ENCODE assay signal across 10 mouse cellular contexts in the genomic region with DNA sequence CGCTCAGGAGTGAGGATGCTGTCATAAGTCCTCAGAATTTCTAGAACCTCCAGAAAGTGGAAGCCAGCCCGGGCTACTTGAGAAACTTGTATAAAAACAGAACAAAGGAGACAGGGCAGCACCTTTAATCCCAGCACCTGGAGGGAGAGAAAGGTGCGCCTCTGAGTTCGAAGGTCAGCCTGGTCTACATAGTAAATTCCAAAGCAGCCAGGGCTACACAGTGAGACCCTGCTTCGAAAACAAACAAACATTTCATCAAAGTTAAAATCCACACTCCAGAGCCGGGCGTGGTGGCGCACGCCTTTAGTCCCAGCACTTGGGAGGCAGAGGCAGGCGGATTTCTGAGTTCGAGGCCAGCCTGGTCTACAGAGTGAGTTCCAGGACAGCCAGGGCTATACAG. TPM values are rescaled to one million over a fixed set of nuclear protein-coding genes. Genes with fewer than 3 reads are reported as not detected.
A peak's percentile ranks its signal among the peaks of the same experiment; 100 is the strongest.
DNase-seq lines count a peak whose midpoint lies in the region; ATAC-seq and TF ChIP-seq lines count a peak whose summit lies in the region.
"Had no signal": no experiment of that assay in that cellular context is flagged by ENCODE, and none has a peak within 500 bp of the region (broad histone marks: within the 10 kb centered on the region; RNA-seq: fewer than 3 reads in every experiment).

No protein-coding gene starts in this region.

- peak overlapping the region; percentile 81 for H3K27ac ChIP-seq in heart, embryonic 13.5 days (replicated peaks)
- peak overlapping the region; percentile 78; the same call in 1 of the 2 replicates for H3K27ac ChIP-seq in layer of hippocampus, adult 2 months
- H3K27ac ChIP-seq in embryonic facial prominence, embryonic 14.5 days (replicated peaks; ENCODE audit: low read depth, low read length): peak overlapping the region; percentile 84; the same call in 1 of the 2 replicates
- peak overlapping the region; percentile 92 for H3K27ac ChIP-seq in macrophage
- H3K27ac ChIP-seq in limb, embryonic 10.5 days: no peak overlapping the region

- peaks cover 51% of the 10 kb centered on the region for H3K4me1 ChIP-seq in heart, embryonic 13.5 days
- H3K4me1 ChIP-seq in embryonic facial prominence, embryonic 14.5 days (ENCODE audit: control insufficient read depth, insufficient read depth, low read length): peaks cover 22% of the 10 kb centered on the region
- peaks cover 11% of the 10 kb centered on the region for H3K4me1 ChIP-seq in limb, embryonic 10.5 days

- no peak for TF ChIP-seq CTCF in layer of hippocampus, adult 2 months (conservative IDR thresholded peaks at IDR 0.05)

- peaks cover 100% of the 10 kb centered on the region for H3K79me2 ChIP-seq in macrophage (ENCODE audit: inconsistent target)

- no peak overlapping the region for H3K4me3 ChIP-seq in heart, embryonic 13.5 days
- no peak overlapping the region; the same call in 1 of the 2 replicates for H3K4me3 ChIP-seq in layer of hippocampus, adult 2 months
- no peak overlapping the region for H3K4me3 ChIP-seq in embryonic facial prominence, embryonic 14.5 days (ENCODE audit: low read depth, low read length)
- H3K4me3 ChIP-seq in macrophage (ENCODE audit: inconsistent target): no peak overlapping the region
- H3K4me3 ChIP-seq in limb, embryonic 10.5 days: no peak overlapping the region

- no peaks in the 10 kb centered on the region for H3K9me3 ChIP-seq in heart, embryonic 13.5 days
- H3K9me3 ChIP-seq in embryonic facial prominence, embryonic 14.5 days (ENCODE audit: control insufficient read depth, low read length): no peaks in the 10 kb centered on the region
- no peaks in the 10 kb centered on the region for H3K9me3 ChIP-seq in limb, embryonic 10.5 days (replicated peaks)

- no peak for ATAC-seq in heart, embryonic 13.5 days (ENCODE audit: extremely low read depth, insufficient number of reproducible peaks, low FRiP score, low TSS enrichment)
- no peak for ATAC-seq in embryonic facial prominence, embryonic 14.5 days (ENCODE audit: low read depth)
- ATAC-seq: activated CD4-positive, CD25-positive, alpha-beta regulatory T cell, adult 4 months had no signal

- no peak overlapping the region; the same call in 1 of the 2 replicates for H3K9ac ChIP-seq in heart, embryonic 13.5 days
- no peak overlapping the region for H3K9ac ChIP-seq in embryonic facial prominence, embryonic 14.5 days (ENCODE audit: low read depth, low read length)

- WGBS in heart, embryonic 13.5 days: 92% methylated on average over 11 of the region's 11 CpGs
- 91% methylated on average over 11 of the region's 11 CpGs for WGBS in embryonic facial prominence, embryonic 14.5 days
- WGBS in macrophage (ENCODE audit: missing documents): 95% methylated on average over 5 of the region's 11 CpGs
- WGBS in limb, embryonic 10.5 days: 94% methylated on average over 11 of the region's 11 CpGs

- H3K36me3 ChIP-seq in heart, embryonic 13.5 days: 0 out of 2 replicates have a peak, but pooled peaks cover 3% of the 10 kb centered on the region
- H3K36me3 ChIP-seq in embryonic facial prominence, embryonic 14.5 days (ENCODE audit: control insufficient read depth, insufficient read depth, low read length): no peaks in the 10 kb centered on the region
- H3K36me3 ChIP-seq in macrophage (ENCODE audit: inconsistent target): no peaks in the 10 kb centered on the region
- peaks cover 13% of the 10 kb centered on the region for H3K36me3 ChIP-seq in limb, embryonic 10.5 days

- no peak for DNase-seq in heart, adult 18-20 months
- no peak for DNase-seq in layer of hippocampus, adult 2 months (ENCODE audit: low spot score in 2 of 2)
- no peak for DNase-seq in layer of hippocampus, postnatal 36 days
- DNase-seq in embryonic facial prominence, embryonic 14.5 days (ENCODE audit: low spot score): no peak
- no peak for DNase-seq in embryo, embryonic 10.5 days (ENCODE audit: low spot score)
- no peak for DNase-seq in limb, embryonic 10.5 days (ENCODE audit: low spot score)
- DNase-seq: thymus, postnatal 36 days had no signal

- peak overlapping the region; percentile 53; the same call in 1 of the 2 replicates for H3K4me2 ChIP-seq in heart, embryonic 13.5 days
- no peak overlapping the region for H3K4me2 ChIP-seq in embryonic facial prominence, embryonic 14.5 days (ENCODE audit: low read depth, low read length)

- no peaks in the 10 kb centered on the region for H3K27me3 ChIP-seq in heart, embryonic 13.5 days (replicated peaks)
- no peaks in the 10 kb centered on the region for H3K27me3 ChIP-seq in embryonic facial prominence, embryonic 14.5 days (replicated peaks; ENCODE audit: control insufficient read depth, insufficient read depth, low read length)
- no peaks in the 10 kb centered on the region for H3K27me3 ChIP-seq in limb, embryonic 10.5 days (ENCODE audit: low read depth, poor library complexity, severe bottlenecking)

RNA-seq across cellular contexts. Expression of gene Spen, which starts 32.6 kb away (rescaled TPM):
- 5.1 and 6.6 TPM in 2 replicates for polyA plus RNA-seq in heart, embryonic 13.5 days (2015; fragmentation: Nextera tagmentation; extraction: Ambion mirVana)
- 10 to 100 TPM; 27.0 to 28.6 TPM for total RNA-seq in heart, adult 18-20 months (2021)
- 10 to 100 TPM; 56.0 to 68.1 TPM for total RNA-seq in layer of hippocampus, adult 2 months (2021)
- total RNA-seq in layer of hippocampus, postnatal 36 days (2021): 10 to 100 TPM; 55.3 to 66.7 TPM
- 9.4 and 12.5 TPM in 2 replicates for polyA plus RNA-seq in embryonic facial prominence, embryonic 14.5 days (2014; fragmentation: Nextera tagmentation; extraction: Ambion mirVana)
- total RNA-seq in macrophage (2018; cell fraction: chromatin; rRNA removed): 100 to 1,000 TPM in 24 of 26 experiments, 10 to 100 TPM in 2; 68.8 to 720 (median 236) TPM
- 10 to 100 TPM; 19.1 to 56.6 (median 39.3) TPM for total RNA-seq in macrophage (2018; cell fraction: cytosol; rRNA removed)
- 100 to 1,000 TPM in 19 of 26 experiments, 10 to 100 TPM in 7; 47.8 to 495 (median 124) TPM for total RNA-seq in macrophage (2018; cell fraction: nucleus; rRNA removed)
- polyA plus RNA-seq in macrophage (2018): 18.2 to 31.4 TPM (median 19.2 TPM) in 3 replicates
- 11.5 TPM in 2 replicates for polyA plus RNA-seq in limb, embryonic 10.5 days (2016; fragmentation: Nextera tagmentation; extraction: Ambion mirVana)
